Mouse (Mus musculus): ENCODE results near the gene Mrps14. TPM values are rescaled to one million over a fixed set of nuclear protein-coding genes. Genes with fewer than 3 reads are reported as not detected.

Mrps14 gene
- polyA plus RNA-seq, 1 experiment from 2014 or later, result 262 TPM

Other genes with a start within 250 kb of the Mrps14 start
- 24.1 and 26.5 TPM in 2 replicates for gene 4930523C07Rik, start 150.8 kb upstream of the Mrps14 start, polyA plus RNA-seq (2016; fragmentation: Nextera tagmentation; extraction: Ambion mirVana)
- gene Tnn, start 41.6 kb upstream of the Mrps14 start, polyA plus RNA-seq (2016; fragmentation: Nextera tagmentation; extraction: Ambion mirVana), result 0.02 TPM in 2 replicates
- 279 and 282 TPM in 2 replicates for gene Cacybp, start 17.7 kb downstream of the Mrps14 start, polyA plus RNA-seq (2016; fragmentation: Nextera tagmentation; extraction: Ambion mirVana)

Measured in liver, embryonic 12.5 days (tissue).